Mouse (Mus musculus) midbrain, embryonic 13.5 days (tissue): ENCODE measurements around the gene Rasgrf1. TPM values are rescaled to one million over a fixed set of nuclear protein-coding genes. Genes with fewer than 3 reads are reported as not detected.

ENCODE experiments used
- ATAC-seq: fragments of 200-750 bp; cut with Nextera tagmentation; 2 replicates; pipeline ENCODE4 v1.8.0; 2017; ENCODE audit warnings: mild to moderate bottlenecking, moderate TSS enrichment, moderate library complexity
- H3K27ac ChIP-seq: fragments of 300-500 bp; sonication (generic); 2 replicates; pipeline ENCODE4 v1.5.1; 2015; ENCODE audit warnings: inconsistent platforms, mild to moderate bottlenecking, moderate library complexity
- H3K27me3 ChIP-seq: fragments of 300-500 bp; sonication (generic); 2 replicates; pipeline ENCODE4 v1.6.1; 2015; ENCODE audit warnings: mild to moderate bottlenecking, inconsistent platforms
- H3K36me3 ChIP-seq: fragments of 300-500 bp; sonication (generic); 2 replicates; pipeline ENCODE4 v1.6.1; 2015; ENCODE audit warnings: mild to moderate bottlenecking, inconsistent platforms
- H3K4me1 ChIP-seq: fragments of 300-500 bp; sonication (generic); replicated peaks from 2 replicates; pipeline ENCODE4 v1.6.1; 2015; ENCODE audit warnings: inconsistent platforms
- H3K4me2 ChIP-seq: fragments of 300-500 bp; sonication (generic); replicated peaks from 2 replicates; pipeline ENCODE4 v1.6.1; 2015; ENCODE audit warnings: moderate library complexity, mild to moderate bottlenecking, inconsistent platforms
- H3K4me3 ChIP-seq: fragments of 300-500 bp; sonication (generic); replicated peaks from 2 replicates; pipeline ENCODE4 v1.5.1; 2015; ENCODE audit warnings: mild to moderate bottlenecking, inconsistent platforms
- H3K9ac ChIP-seq: fragments of 300-500 bp; sonication (generic); replicated peaks from 2 replicates; pipeline ENCODE4 v1.6.1; 2015; ENCODE audit warnings: mild to moderate bottlenecking, inconsistent platforms
- H3K9me3 ChIP-seq: fragments of 300-500 bp; sonication (generic); 2 replicates; pipeline ENCODE4 v1.6.1; 2016; ENCODE audit warnings: mild to moderate bottlenecking, inconsistent platforms
- WGBS: fragments of 180-500 bp; shearing (Covaris S2); methylation state at CpG from one replicate; pipeline ENCODE4 v1.1.7; 2015; 5-methylcytosine and 5-hydroxymethylcytosine counted together
- polyA plus RNA-seq: library from polyadenylated mRNA; unstranded; fragments of >200 nt; fragmentation: Nextera tagmentation; extraction: Ambion mirVana; gene quantifications from 2 replicates; pipeline ENCODE4 v1.2.1, GENCODE M21; 2015

The Rasgrf1 gene
- polyA plus RNA-seq, 1 experiment from 2014 or later, result 1.3 TPM

GRCm38 (mm10) chr9:90076131-90076530, 166.4 kb downstream of the Rasgrf1 start:
- WGBS, result 92% methylated on average over 5 of the region's 5 CpGs
- no peak overlapping the region for H3K4me2 ChIP-seq
- H3K36me3 ChIP-seq, result no peaks in the 10 kb centered on the region
- no peak overlapping the region for H3K4me3 ChIP-seq
- no peak overlapping the region for H3K9ac ChIP-seq
- H3K4me1 ChIP-seq, result no peaks in the 10 kb centered on the region
- H3K9me3 ChIP-seq, result no peaks in the 10 kb centered on the region
- no peak overlapping the region for H3K27ac ChIP-seq
- ATAC-seq, result no peak
- no peaks in the 10 kb centered on the region for H3K27me3 ChIP-seq

Other genes starting within 250 kb of the Rasgrf1 start
- gene Tmed3, start 204.8 kb upstream of the Rasgrf1 start, polyA plus RNA-seq, result 37.8 and 41.9 TPM in 2 replicates
- gene Ankrd34c, start 171.4 kb upstream of the Rasgrf1 start, polyA plus RNA-seq, result 0.04 TPM in 1 of 2 replicates, not detected in the other
- 13.4 and 13.9 TPM in 2 replicates for gene Ctsh, start 144.2 kb downstream of the Rasgrf1 start, polyA plus RNA-seq
- 575 and 608 TPM in 2 replicates for gene Morf4l1, start 204.9 kb downstream of the Rasgrf1 start, polyA plus RNA-seq